Mouse (Mus musculus) megakaryocyte, embryonic 14.5 days (primary cell): ENCODE measurements around the gene Icam1.

Source experiments
- FLI1 ChIP-seq: IDR thresholded peaks from 2 replicates; pipeline ENCODE4 v1.6.1; 2012; ENCODE audit warnings: low read length, inconsistent platforms, mixed read lengths
- GATA1 ChIP-seq: IDR thresholded peaks from 3 replicates; pipeline ENCODE4 v1.6.1; 2012; ENCODE audit warnings: mixed read lengths, low read length, inconsistent platforms, borderline replicate concordance

GRCm38 (mm10) chr9:20986952-20987686 is 28.7 kb upstream of the Icam1 start:
- TF ChIP-seq GATA1 (no peak), FLI1 (no peak)
